Mouse (Mus musculus) E14TG2a.4 (cell line): ENCODE results near the gene F3.
"Not testable (repeated sequence)": the region's sequence is repeated elsewhere in the genome, so short reads cannot be mapped to it uniquely, and the experiment has no call there.

ENCODE experiments used
- CTCF ChIP-seq: conservative IDR thresholded peaks from 2 replicates; pipeline ENCODE4 v1.5.1; 2014; ENCODE audit warnings: low read length
- POU5F1 ChIP-seq: IDR thresholded peaks from 2 replicates; pipeline ENCODE4 v1.6.1; 2014; ENCODE audit warnings: low read length, borderline replicate concordance

DNA sequence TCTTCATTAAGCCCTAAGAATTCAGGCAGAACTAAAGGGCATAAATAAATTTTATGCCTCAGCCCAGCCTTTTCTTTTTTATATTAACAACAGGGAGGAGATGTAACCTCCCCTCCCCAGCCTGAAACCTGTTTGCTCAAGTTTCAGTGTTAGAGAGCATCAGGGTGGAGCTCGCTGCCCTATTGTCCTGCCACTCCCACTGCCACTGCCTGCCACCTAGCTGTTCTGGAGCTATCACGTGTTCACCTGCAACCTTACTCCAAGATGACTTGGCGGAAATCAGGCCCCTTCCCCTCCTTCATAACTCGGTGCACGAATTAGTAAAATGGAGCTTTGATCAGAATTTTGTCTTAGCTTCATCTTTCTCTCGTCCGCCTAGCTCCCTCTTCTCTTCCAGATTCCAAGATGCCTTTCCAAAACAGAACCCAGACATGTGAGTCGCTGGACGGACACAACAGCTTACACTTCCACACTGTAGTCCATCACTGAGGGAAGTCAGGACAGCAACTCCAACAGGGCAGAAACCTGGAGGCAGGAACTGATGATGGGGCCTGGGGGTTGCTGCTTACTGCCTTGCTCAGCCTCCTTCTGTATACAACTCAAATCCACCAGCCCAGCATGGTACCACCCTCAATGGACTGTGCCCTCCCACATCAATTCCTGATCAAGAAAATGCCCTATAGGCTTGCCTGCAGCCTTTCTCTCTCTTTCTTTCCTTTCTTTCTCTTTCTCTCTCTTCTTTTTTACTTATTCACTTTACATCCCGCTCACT lies 31.2 kb downstream of the F3 start:
- TF ChIP-seq CTCF, POU5F1: not testable (repeated sequence)
